Mouse (Mus musculus) E14TG2a.4 (cell line): ENCODE measurements around the gene Nav3.

Experiments used
- CTCF ChIP-seq: conservative IDR thresholded peaks from 2 replicates; pipeline ENCODE4 v1.5.1; 2014; ENCODE audit warnings: low read length
- NANOG ChIP-seq: IDR thresholded peaks from 2 replicates; pipeline ENCODE4 v1.6.1; 2014; ENCODE audit warnings: borderline replicate concordance, low read length, mixed read lengths

DNA sequence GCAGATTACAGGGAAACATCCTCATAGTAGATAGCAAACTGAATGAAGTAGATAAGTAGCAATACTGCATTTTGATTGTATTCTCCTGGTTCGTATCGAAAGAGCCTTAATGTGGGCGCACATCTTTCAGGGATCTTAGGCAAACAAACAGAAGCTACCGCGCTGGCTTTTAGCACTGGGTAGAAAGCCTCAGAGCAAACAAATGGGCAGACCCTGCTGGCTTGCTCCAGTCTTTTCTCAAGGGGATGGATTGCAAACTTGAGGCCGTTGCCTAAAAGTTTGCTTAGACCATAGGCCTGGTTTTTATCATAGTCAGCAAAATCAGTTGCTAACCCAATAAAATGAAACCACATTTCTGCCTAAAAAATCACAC lies 549.6 kb downstream of the Nav3 start:
- TF ChIP-seq CTCF (no peak), NANOG (no peak)
